Mouse (Mus musculus) CD8-positive naive resting alpha-beta T cell, adult 2 months (primary cell): ENCODE data around the gene Ppil1.
"Not testable (repeated sequence)": the region's sequence is repeated elsewhere in the genome, so short reads cannot be mapped to it uniquely, and the experiment has no call there.

Source experiments
- DNase-seq, 2 experiments: peaks; one replicate each; pipeline ENCODE4 v3.0.0; 2022; ENCODE audit warnings: low read depth in 2 of 2, low spot score in 2 of 2

The Ppil1 gene

GRCm38 (mm10) chr17:29282216-29282952 is 18.4 kb upstream of the Ppil1 start:
- no peak for DNase-seq

- no peak for DNase-seq
Measured at GRCm38 (mm10) chr17:29281541-29281940, 17.6 kb upstream of the Ppil1 start.

GRCm38 (mm10) chr17:29280422-29280821 is 16.4 kb upstream of the Ppil1 start:
- peak; percentile 83 to 90 for DNase-seq

- DNase-seq: no peak
Measured at GRCm38 (mm10) chr17:29273889-29274288, 9.9 kb upstream of the Ppil1 start.

GRCm38 (mm10) chr17:29273156-29273555 is 9.2 kb upstream of the Ppil1 start:
- no peak for DNase-seq

- no peak for DNase-seq
Measured at GRCm38 (mm10) chr17:29270148-29270698, 6.2 kb upstream of the Ppil1 start.

- DNase-seq: no peak
Measured at GRCm38 (mm10) chr17:29269349-29269706, 5.3 kb upstream of the Ppil1 start.

- DNase-seq: peak; percentile 90 to 92
Measured at GRCm38 (mm10) chr17:29268682-29269348, 4.8 kb upstream of the Ppil1 start, which contains the start of gene BC004004. Gene BC004004, plus strand, starts transcription at chr17:29268788.

- no peak for DNase-seq
Measured at GRCm38 (mm10) chr17:29267931-29268681, 4.1 kb upstream of the Ppil1 start.

GRCm38 (mm10) chr17:29267040-29267439 is 3.1 kb upstream of the Ppil1 start:
- DNase-seq: not testable (repeated sequence)

- DNase-seq: no peak
Measured at GRCm38 (mm10) chr17:29264760-29265159, 774 bp upstream of the Ppil1 start.

GRCm38 (mm10) chr17:29263417-29263816 is 569 bp downstream of the Ppil1 start:
- DNase-seq: no peak

- no peak for DNase-seq
Measured at GRCm38 (mm10) chr17:29262259-29262649, 1.7 kb downstream of the Ppil1 start.

GRCm38 (mm10) chr17:29261603-29262258 is 2.3 kb downstream of the Ppil1 start:
- DNase-seq: no peak

- no peak for DNase-seq
Measured at GRCm38 (mm10) chr17:29260501-29260900, 3.5 kb downstream of the Ppil1 start.

GRCm38 (mm10) chr17:29259489-29259888 is 4.5 kb downstream of the Ppil1 start:
- peak; percentile 72 to 75 for DNase-seq

GRCm38 (mm10) chr17:29258921-29259320 is 5.1 kb downstream of the Ppil1 start:
- no peak for DNase-seq

GRCm38 (mm10) chr17:29258025-29258558 is 5.9 kb downstream of the Ppil1 start:
- DNase-seq: no peak

GRCm38 (mm10) chr17:29257001-29257511 is 6.9 kb downstream of the Ppil1 start:
- DNase-seq: no peak

- DNase-seq: no peak
Measured at GRCm38 (mm10) chr17:29256507-29256906, 7.5 kb downstream of the Ppil1 start.

- DNase-seq: not testable (repeated sequence)
Measured at GRCm38 (mm10) chr17:29254784-29255183, 9.2 kb downstream of the Ppil1 start.
